Mouse (Mus musculus): ENCODE results near the gene Ptpn21. TPM values are rescaled to one million over a fixed set of nuclear protein-coding genes. Genes with fewer than 3 reads are reported as not detected.

Ptpn21 gene
- total RNA-seq (2022), result 10 to 100 TPM; 26.0 to 37.7 (median 30.3) TPM

- DNase-seq (ENCODE audit: low spot score), result peak; percentile 56
Observed at GRCm38 (mm10) chr12:98736951-98737800, at the start of gene Ptpn21. Gene Ptpn21, minus strand, starts transcription at chr12:98737405.

DNA sequence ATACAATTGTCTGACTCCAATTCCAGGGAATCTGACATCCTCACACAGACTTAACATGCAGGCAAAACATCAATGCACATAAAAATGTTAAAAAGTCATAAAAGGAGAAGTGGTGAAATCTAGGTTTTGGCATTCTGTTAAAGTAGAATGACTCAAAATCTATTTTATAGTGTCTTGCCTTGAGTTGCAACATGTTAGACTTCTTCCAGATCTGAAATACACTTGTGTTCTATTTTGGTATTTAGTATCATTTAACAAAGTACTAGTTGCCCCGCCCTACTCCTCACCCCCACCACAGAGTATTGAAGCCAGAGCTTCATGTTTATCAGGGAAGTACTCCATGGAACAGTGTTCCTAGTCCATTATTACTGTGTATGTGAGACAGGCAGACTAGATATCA, 47.0 kb upstream of the Ptpn21 start:
- DNase-seq (ENCODE audit: low spot score), result no peak

GRCm38 (mm10) chr12:98779148-98779547, 41.9 kb upstream of the Ptpn21 start:
- peak; percentile 6 for DNase-seq (ENCODE audit: low spot score)

GRCm38 (mm10) chr12:98777509-98777908, 40.3 kb upstream of the Ptpn21 start:
- DNase-seq (ENCODE audit: low spot score), result no peak

GRCm38 (mm10) chr12:98766241-98766640, 29.0 kb upstream of the Ptpn21 start:
- no peak for DNase-seq (ENCODE audit: low spot score)

GRCm38 (mm10) chr12:98759700-98760099, 22.5 kb upstream of the Ptpn21 start:
- no peak for DNase-seq (ENCODE audit: low spot score)

DNA sequence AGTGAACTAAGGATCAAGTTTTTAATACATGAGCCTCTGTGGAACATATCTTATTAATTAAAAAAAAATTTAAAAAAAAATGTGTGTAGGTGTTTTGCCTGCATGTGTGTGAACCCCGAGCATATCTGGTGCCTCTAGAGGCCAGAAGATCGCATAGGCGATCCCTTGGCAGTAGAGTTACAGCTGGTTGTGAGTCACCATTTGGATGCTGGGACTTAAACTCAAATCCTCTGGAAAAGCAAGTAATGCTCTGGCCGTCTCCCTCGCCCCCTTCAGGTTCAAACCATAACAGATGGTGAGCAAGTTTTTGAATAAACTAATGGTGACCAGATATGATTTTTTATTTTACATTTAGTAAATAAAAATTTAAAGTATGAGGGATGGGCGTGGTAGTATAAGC, 20.4 kb upstream of the Ptpn21 start:
- no peak for DNase-seq (ENCODE audit: low spot score)

DNA sequence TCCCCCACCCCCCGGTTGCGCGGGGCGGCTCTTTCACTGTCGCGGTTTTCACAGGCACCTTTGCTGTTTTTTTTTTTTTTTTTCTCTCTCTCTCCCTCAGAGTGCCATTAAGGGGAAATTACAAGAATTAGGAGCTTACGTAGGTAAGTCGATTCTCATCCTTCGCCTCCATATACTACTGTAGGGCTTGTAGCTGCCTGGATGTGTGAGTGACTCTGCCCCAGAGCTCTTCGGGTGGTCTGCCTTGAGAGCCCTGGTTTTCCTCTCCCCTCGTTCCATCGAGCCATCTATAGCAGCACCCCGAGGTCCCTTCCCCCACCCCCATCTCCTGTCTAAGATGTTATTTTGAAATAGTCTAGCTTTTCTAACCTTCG, 10.2 kb upstream of the Ptpn21 start:
- no peak for DNase-seq (ENCODE audit: low spot score)

- peak; percentile 87 for DNase-seq (ENCODE audit: low spot score)
Observed at GRCm38 (mm10) chr12:98746746-98747379, 9.7 kb upstream of the Ptpn21 start, which contains the start of gene Zc3h14. Gene Zc3h14, plus strand, starts transcription at chr12:98746964.

DNA sequence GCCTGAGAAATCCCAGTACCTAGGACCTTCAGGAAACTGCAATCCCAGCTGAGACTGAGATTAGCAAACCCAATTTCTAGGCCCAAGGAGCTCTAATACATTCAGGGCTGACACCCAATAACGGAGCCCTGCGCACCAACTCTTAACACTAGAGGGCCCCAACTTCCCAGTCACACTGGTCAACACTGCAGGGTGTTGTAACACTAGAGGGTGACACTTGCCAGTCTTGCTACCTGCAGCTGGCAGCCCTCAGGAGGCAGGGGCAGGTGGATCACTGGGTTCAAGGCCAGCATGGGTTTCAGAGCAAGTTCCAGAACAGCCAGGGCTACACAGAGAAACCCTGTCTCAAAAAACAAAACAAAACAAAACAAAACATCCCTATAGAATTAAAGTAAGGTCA, 8.9 kb upstream of the Ptpn21 start:
- DNase-seq (ENCODE audit: low spot score), result peak; percentile 54

DNA sequence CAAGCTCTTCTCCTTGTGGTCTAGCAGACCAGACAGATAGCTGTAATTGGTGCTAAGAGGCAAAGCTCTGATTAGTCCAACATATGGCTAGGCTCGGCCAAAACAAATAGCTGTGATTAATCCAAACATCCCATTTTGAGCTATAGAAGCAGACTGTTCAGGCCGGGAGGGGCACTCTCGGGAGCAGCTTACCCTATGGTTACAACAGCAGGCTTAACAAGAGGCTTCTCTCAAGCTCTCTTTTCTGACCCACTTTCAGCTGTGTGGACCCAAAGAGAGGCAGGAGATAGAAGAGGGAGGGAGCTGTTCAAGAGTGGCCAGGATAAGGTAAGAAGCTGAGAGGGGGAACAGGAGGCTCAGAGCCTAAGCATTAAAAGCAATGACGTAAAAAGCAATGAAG, 8.4 kb upstream of the Ptpn21 start:
- DNase-seq (ENCODE audit: low spot score), result no peak

DNA sequence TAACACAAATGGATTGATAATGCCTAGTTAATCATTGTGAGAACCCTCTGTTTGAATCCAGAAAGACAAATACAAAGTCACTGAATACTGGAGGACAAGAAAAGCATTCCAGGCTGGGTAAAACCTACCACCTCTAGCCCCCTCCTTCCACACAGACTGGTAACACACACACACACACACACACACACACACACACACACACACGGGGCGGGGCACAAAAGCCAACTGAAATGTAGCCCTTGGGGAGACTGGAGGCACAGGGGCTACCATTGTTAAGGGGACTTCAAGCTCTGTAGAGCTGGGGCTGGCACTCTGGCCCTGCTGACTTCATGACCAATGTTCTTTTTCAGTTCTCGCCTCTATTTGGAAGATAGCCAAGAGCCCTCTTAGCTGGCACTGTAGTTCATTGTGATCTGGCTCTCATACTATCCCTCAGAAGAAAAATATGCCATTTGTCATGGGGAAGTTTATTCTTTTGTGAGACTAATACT, 3.9 kb upstream of the Ptpn21 start:
- DNase-seq (ENCODE audit: low spot score), result no peak

GRCm38 (mm10) chr12:98737801-98738350, 671 bp upstream of the Ptpn21 start:
- no peak for DNase-seq (ENCODE audit: low spot score)

DNA sequence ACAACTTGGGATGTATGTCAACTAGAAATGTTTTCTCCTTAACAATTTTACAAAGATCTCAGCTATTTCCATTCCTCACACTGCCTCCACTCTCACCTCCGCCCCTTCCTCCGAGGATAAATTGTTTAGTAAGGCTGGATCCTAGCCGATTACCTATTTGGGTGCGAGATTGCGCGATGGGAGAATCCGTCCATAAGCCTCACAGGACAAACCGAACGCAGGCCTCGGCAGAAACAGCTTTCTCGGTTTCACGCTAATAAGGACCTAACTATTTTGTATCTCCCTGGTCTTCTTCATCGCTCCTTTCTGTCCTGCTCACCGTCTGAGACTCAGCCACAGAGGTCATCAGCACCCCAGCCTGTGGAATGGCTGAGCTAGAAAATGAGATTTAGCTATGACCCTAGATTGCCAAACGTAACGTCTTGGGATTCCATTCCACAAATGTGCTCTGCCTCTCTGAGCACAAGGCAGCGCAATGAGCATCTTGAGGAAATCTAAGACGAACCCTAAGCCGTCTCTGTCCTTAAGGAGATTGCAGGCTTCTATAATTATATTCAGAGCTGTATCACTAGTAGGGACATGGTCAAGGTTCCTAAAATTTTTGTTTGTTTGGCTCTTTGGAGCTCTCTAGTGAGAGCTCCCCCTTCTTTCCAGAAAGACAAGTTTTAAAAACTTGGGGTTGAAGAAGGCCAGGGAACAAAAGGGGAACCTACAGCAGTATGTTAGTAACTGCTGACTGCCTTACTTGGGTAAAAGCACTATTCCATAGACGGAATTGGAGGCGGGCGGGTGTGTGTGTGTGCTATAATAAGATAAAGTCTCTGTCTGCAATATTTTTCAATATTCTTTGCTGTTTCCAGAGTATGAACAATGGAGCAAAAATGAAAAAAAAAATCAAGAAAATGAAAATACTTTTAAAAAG, 2.1 kb downstream of the Ptpn21 start:
- DNase-seq (ENCODE audit: low spot score), result no peak

GRCm38 (mm10) chr12:98734246-98734879, 2.8 kb downstream of the Ptpn21 start:
- DNase-seq (ENCODE audit: low spot score), result peak; percentile 83

DNA sequence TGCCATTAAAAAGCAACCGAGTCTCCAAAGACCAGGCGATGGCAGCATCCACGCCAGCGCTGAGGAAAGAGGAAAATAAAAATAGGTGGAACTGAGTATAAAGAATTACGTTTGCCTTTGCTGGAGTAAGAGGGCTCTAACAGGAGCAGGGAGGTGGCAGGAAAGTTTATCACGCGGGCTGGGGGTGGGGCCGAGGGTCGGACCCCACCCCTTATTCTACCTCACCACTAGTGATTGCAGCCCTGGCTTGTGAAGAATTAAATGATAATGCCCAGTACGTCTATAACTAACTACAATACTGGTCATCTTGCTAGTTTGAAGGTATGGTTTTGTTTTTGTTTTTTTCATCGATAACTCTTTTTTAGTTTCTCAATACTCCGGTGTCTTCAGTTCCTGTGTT, 3.4 kb downstream of the Ptpn21 start:
- DNase-seq (ENCODE audit: low spot score), result no peak

- no peak for DNase-seq (ENCODE audit: low spot score)
Observed at GRCm38 (mm10) chr12:98733165-98733564, 4.0 kb downstream of the Ptpn21 start.

DNA sequence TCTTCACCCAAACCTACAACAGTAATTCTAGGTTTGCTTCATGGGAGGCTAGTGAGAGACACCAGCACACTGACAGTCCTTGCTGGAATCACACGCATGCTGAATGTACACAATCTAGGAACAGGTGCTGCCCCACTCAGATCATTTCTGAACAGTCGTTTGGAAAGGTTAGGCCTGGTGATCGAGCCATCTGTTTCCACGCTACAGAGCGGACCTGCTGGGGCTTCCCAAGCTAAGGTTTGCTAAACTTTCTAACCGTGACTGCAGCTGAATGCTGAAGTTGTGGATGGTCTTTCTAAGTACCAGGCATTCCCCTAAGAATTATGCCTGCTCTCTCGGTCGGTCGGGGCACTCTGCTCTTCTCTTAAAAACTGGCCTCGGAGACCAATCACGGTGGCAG, 6.5 kb downstream of the Ptpn21 start:
- DNase-seq (ENCODE audit: low spot score), result no peak

- DNase-seq (ENCODE audit: low spot score), result no peak
Observed at GRCm38 (mm10) chr12:98727186-98727585, 10.0 kb downstream of the Ptpn21 start.

- no peak for DNase-seq (ENCODE audit: low spot score)
Observed at GRCm38 (mm10) chr12:98726078-98726477, 11.1 kb downstream of the Ptpn21 start.

DNA sequence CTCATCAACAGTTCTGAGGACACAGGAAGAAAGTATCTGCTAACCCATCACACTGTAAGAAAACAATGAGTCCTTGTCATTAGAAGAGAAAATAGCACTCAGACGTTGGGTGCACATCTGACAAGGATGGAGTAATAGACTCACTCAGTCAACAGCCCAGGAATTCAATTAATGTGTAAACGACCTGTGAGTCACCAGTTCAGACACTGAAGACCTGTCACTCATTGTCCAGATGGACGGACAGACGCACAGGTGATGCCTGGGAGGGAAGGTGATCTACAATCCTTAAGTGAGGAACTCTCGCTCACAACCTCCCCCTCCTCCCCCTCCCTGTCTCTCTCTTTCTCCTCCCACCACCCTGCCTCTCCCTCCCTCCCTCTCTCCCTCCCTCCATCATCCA, 12.2 kb downstream of the Ptpn21 start:
- DNase-seq (ENCODE audit: low spot score), result no peak

Data from heart, adult 8-10 months (tissue).